Mouse (Mus musculus): Measurements from ENCODE around the gene Sh3kbp1. TPM values are rescaled to one million over a fixed set of nuclear protein-coding genes. Genes with fewer than 3 reads are reported as not detected.

The Sh3kbp1 gene
- total RNA-seq, 2 experiments from 2014 or later: 57.5 to 61.3 TPM

DNA sequence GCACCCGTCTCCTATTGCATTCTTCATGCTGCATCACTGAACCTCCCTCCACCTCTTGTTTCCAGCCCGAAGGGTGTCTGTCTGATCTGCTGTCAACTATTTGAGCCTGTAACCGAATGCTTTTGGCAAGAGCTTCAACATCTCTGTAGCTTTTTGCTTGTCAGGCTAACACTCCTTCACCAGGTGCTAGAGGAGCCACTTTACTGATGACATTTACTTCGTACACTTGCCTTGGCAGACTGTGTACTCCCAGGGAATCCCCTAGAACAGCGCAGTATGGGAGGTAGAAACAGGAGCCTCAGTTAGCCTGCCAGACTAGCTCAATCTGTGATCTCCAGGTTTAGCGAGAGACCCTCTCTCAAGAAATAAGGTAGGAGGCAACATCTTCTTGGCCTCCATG is 328.4 kb downstream of the Sh3kbp1 start:
- intact Hi-C loops (cut with DNase I): no loop called here
- Histone ChIP-seq H3K4me3 (no peak overlapping the region), H3K27ac (no peak overlapping the region)
- no peak for TF ChIP-seq CTCF (IDR thresholded peaks at IDR 0.05)
- DNase-seq (ENCODE audit: extremely low spot score in 1 of 2, low spot score in 2 of 2): no peak

DNA sequence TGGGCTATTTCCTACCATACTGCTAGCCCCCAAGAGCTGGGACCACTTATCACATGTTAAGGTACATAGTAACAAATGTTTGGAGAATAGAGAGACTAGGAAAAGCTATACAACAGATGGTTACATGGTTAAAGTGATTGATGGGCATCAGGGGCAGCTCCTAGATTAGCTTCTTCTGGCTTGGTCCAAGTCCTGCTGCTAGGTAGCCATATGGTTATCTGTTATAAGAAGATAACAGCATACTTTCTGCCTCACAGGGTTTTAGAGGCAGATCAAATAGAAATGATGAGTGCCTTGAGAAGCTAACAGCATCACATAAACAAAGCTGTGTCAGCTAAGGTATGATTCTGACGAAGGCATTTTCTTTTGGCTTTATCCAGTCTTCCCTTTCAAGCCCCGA is 334.3 kb downstream of the Sh3kbp1 start:
- Histone ChIP-seq H3K4me3 (no peak overlapping the region), H3K27ac (no peak overlapping the region)
- intact Hi-C loops (cut with DNase I): loop anchor here (5.0 kb wide), 1 partner anchor 429 kb away; no protein-coding TSS in a partner anchor
- TF ChIP-seq CTCF (IDR thresholded peaks at IDR 0.05): no peak
- no peak for DNase-seq (ENCODE audit: extremely low spot score in 1 of 2, low spot score in 2 of 2)

DNA sequence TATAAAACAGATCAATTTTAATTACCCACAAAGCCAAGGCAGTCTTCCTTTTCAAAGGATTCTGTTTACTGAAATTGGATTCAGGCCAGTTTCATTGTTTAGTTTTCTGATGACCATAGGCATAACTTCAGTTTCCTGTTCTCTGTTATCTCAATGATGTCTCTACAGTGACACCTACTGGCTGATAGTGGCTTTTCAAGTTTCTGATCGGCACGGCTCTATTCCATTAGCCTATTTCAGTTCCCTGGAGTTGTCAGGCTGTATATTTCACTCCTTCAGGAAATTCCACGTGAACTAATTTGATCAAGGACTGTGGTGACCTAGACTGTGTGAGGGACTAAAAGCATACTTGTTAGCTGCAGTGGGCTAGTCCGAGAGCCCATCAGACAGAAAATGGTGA is 336.2 kb downstream of the Sh3kbp1 start:
- DNase-seq (ENCODE audit: extremely low spot score in 1 of 2, low spot score in 2 of 2): peak; percentile 37 to 47
- peak; percentile 73 for TF ChIP-seq CTCF (IDR thresholded peaks at IDR 0.05)
- intact Hi-C loops (cut with DNase I): loop anchor here (2.0 to 5.0 kb wide), 2 partner anchors 336 to 431 kb away; partner anchors contain the start of gene Sh3kbp1
- no peak overlapping the region for H3K27ac ChIP-seq
- no peak overlapping the region for H3K4me3 ChIP-seq

DNA sequence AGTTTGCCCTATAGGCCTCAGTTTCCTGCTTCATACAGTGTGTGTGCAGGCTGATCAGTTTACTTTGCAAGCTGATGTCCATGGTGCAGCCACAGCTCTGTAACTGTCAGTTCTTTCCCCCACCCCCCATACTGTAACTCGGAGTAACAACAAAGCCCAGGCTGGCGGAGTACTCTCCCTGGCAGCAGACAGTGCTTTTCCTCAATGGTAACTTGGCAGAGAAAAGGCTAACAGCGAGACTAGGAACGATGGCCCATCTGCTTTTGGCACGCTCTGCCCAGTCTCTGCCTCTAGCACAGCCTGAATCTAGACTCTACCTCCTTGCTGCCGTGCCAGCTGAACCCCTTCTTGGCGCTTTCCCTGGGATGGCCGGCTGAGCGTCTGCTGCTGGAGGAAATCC is 336.9 kb downstream of the Sh3kbp1 start:
- H3K4me3 ChIP-seq: no peak overlapping the region
- no peak for DNase-seq (ENCODE audit: extremely low spot score in 1 of 2, low spot score in 2 of 2)
- intact Hi-C loops (cut with DNase I): loop anchor here (2.0 to 5.0 kb wide), 2 partner anchors 337 to 432 kb away; partner anchors contain the start of gene Sh3kbp1
- no peak overlapping the region for H3K27ac ChIP-seq
- TF ChIP-seq CTCF (IDR thresholded peaks at IDR 0.05): no peak

DNA sequence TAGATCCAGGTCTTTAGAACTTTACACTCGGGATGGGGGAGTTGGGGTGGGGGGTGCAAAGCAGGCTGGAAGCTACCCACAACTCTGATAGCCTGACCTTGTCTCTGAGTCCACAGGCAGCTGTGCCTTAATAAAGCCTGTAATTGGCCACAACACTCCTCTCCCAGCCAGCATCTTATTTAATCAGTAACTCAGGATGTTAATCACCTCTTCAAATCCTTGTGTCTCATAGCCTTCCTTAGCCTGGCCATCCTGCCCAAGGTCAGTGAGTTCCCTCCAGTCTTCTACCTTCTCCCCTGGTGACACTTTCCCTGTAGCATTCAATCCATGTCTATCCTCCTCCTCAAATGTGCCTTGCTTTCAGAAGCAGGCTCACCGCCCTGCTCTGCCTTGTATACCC is 342.0 kb downstream of the Sh3kbp1 start:
- intact Hi-C loops (cut with DNase I): no loop called here
- H3K4me3 ChIP-seq: no peak overlapping the region

DNA sequence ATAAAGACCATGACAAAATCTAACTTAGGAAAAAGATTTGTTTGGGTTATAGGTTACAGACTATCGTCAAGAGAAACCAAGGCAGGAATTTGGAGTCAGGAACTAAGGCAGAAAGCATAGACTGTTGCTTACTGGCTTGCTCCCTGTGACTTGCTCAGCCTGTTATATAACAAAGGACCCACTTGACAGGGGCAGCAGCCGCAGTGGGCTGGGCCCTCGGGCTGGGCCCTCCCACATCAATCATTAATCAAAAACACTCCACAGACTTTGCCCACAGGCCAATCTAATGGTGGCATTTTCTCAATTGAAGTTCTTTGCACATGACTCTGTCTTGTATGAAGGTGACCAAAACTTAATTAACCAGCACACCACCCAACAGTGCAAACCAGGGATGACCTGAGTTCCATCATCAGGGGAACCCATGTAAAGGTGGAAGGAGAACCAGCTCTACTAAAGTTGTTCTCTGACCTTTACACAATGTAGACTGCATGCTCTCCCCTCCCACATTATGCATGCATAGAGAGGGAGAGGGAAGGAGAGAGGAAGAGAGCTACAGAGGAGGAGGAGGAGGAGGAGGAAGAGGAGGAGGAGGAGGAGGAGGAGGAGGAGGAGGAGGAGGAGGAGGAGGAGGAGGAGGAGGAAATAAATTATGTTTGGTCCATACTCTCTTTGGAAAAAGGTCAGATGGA is 344.2 kb downstream of the Sh3kbp1 start:
- H3K27ac ChIP-seq: no peak overlapping the region
- DNase-seq (ENCODE audit: extremely low spot score in 1 of 2, low spot score in 2 of 2): no peak
- H3K4me3 ChIP-seq: no peak overlapping the region
- intact Hi-C loops (cut with DNase I): loop anchor here (5.0 to 10.0 kb wide), 2 partner anchors 146 to 1064 kb away; no protein-coding TSS in a partner anchor
- TF ChIP-seq CTCF (IDR thresholded peaks at IDR 0.05): no peak

More for the DNA sequence above, 342.0 kb downstream of the Sh3kbp1 start:
- TF ChIP-seq CTCF (IDR thresholded peaks at IDR 0.05): no peak
- H3K27ac ChIP-seq: no peak overlapping the region
- no peak for DNase-seq (ENCODE audit: extremely low spot score in 1 of 2, low spot score in 2 of 2)

DNA sequence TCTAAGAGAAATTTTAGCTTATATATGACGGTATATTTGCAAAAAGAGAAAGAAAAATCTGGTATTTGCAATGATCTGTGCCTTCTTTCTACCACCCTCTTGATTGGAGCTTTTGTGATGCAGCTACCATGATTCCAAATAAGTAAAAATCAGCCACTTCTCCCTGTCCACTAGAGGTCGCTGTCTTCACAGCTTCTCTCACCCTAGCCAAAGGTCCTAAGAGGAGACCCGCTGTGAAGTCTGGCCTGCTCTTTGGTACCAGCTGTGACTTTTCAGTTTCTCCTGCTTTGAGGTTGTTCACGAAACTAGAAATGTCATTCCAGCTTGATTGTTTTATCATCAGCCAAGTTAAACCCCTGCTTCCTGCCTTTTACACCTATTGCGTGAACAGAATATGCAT is 346.7 kb downstream of the Sh3kbp1 start:
- no peak overlapping the region for H3K27ac ChIP-seq
- peak; percentile 66 for TF ChIP-seq CTCF (IDR thresholded peaks at IDR 0.05)
- DNase-seq (ENCODE audit: extremely low spot score in 1 of 2, low spot score in 2 of 2): no peak
- H3K4me3 ChIP-seq: no peak overlapping the region
- intact Hi-C loops (cut with DNase I): loop anchor here (5.0 to 10.0 kb wide), 2 partner anchors 144 to 1061 kb away; no protein-coding TSS in a partner anchor

DNA sequence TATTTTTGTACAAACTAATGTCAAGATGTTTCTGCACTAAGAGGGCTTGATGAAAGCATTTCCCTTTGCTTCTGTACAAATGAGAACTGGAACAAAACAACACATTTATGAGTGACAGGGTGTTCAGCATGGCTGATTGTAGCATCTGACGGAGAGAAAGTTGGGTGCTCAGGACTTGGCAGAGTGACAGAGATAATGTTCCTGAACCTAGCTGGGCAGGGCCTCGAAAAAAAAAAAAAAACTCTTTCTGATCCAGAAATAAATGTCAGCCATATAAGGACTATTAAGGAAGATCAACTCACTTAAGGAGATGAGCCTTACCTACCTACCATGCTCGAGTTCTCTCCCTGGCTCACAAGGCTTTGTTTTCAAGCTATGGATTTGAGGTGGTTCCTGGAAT is 349.2 kb downstream of the Sh3kbp1 start:
- no peak for TF ChIP-seq CTCF (IDR thresholded peaks at IDR 0.05)
- DNase-seq (ENCODE audit: extremely low spot score in 1 of 2, low spot score in 2 of 2): no peak
- intact Hi-C loops (cut with DNase I): loop anchor here (10.0 kb wide), 1 partner anchor 1059 kb away; no protein-coding TSS in a partner anchor
- no peak overlapping the region for H3K4me3 ChIP-seq
- no peak overlapping the region for H3K27ac ChIP-seq

DNA sequence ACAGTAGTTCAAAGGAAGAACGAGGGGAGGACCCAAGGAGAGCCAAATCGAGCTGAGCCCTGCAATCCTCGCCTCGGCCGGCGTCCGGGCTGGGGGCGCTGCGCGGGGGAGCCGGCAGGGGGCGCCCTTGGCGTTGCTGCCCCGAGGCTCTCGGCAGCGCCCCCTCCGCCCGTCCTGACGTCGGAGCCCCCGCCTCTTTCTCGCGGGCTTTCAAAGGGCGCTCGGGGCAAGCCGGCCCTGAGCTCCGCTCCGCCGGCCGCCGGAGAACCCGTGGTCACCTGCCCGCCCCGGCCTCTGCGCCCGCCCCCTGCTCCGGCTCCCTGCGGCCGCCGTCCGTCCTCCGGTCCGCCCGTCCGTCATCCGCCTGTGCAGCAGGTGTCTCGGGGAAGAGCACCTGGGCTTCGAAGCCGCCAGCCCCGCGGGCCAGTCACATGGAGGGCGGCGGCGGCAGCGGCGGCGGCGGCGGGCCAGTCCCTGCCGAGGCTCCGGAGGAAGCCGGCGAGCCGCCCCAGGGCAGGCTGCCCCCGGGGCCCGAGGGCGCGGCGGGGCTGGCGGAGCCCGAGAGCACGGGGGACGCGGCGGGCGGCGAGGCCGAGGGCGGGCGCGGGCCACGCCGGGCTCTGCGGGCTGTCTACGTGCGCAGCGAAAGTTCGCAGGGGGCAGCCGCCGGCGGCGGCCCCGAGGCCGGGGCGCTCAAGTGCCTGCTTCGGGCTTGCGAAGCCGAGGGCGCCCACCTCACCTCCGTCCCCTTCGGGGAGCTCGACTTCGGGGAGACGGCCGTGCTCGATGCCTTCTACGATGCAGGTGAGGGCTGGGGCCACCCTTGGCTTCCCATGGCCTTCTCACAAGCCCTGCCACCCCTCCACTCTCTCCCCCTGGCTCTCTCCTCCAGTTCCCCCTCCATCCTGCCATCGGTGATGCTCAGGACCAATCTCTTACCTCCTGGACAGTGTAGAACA is 361.2 kb downstream of the Sh3kbp1 start, which contains the start of gene Map3k15:
Map3k15 (plus strand) TSS at position 432 of the 959 bp plus-strand sequence.
- TF ChIP-seq CTCF (IDR thresholded peaks at IDR 0.05): peak; percentile 75
- intact Hi-C loops (cut with DNase I): loop anchor here (5.0 kb wide), 1 partner anchor 129 kb away; no protein-coding TSS in a partner anchor
- DNase-seq (ENCODE audit: extremely low spot score in 1 of 2, low spot score in 2 of 2): peak; percentile 13 to 52
- Histone ChIP-seq H3K27ac (no peak within 1 kb of the TSS), H3K4me3 (peak within 1 kb of the TSS; percentile 41)

DNA sequence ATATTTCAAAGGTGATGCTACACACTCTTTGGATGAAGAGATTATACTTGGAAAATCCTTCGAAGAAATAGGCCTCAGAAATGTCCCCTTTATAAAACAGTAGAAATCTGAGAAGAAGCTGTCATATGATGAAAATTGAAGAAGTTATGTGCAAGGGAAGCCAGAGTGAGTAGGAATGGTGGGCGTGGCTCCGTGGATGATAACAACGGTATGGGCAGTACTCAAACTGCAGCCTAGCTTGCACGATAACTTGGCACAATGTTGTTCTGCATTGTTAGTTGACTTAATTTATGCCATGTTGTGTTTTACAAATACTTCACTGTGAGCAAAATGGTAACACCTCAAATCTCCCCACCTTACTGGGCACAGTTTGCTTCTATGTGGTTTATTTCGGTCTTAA is 368.7 kb downstream of the Sh3kbp1 start:
- Histone ChIP-seq H3K4me3 (no peak overlapping the region), H3K27ac (no peak overlapping the region)
- intact Hi-C loops (cut with DNase I): no loop called here
- no peak for DNase-seq (ENCODE audit: extremely low spot score in 1 of 2, low spot score in 2 of 2)
- TF ChIP-seq CTCF (IDR thresholded peaks at IDR 0.05): no peak

Other genes starting within 250 kb of the Sh3kbp1 start
- 100 to 1,000 TPM in 1 of 2 experiments, 10 to 100 TPM in 1; 96.9 to 127 TPM for gene Map7d2, start 212.7 kb upstream of the Sh3kbp1 start, total RNA-seq (2021)
- 10 to 100 TPM; 11.7 to 13.0 TPM for gene Bclaf3, start 100.6 kb upstream of the Sh3kbp1 start, total RNA-seq (2021)